Mouse (Mus musculus) stomach, embryonic 14.5 days (tissue): ENCODE measurements at regions not wholly inside any gene's neighbourhood (a gene's known extent, or its start where the extent isn't known, plus 50 kb on each side); places are given as distances from the start of the nearest gene placed in this dataset.

Experiments
- ATAC-seq: fragments of 200-750 bp; cut with Nextera tagmentation; 2 replicates; pipeline ENCODE4 v1.8.0; 2017; ENCODE audit warnings: low read depth, moderate TSS enrichment; ENCODE audit not compliant: insufficient number of reproducible peaks, insufficient read depth, low FRiP score
- H3K27ac ChIP-seq: fragments of 300-500 bp; sonication (generic); 2 replicates; pipeline ENCODE4 v1.5.1; 2014; ENCODE audit warnings: mild to moderate bottlenecking, low read length, moderate library complexity, mixed read lengths
- H3K27me3 ChIP-seq: fragments of 300-500 bp; sonication (generic); 2 replicates; pipeline ENCODE4 v1.6.1; 2014; ENCODE audit warnings: low read length, control low read depth, mixed read lengths; ENCODE audit not compliant: control insufficient read depth, insufficient read depth
- H3K36me3 ChIP-seq: fragments of 300-500 bp; sonication (generic); 2 replicates; pipeline ENCODE4 v1.6.1; 2014; ENCODE audit warnings: mild to moderate bottlenecking, control low read depth, low read length, moderate library complexity, mixed read lengths; ENCODE audit not compliant: control insufficient read depth, insufficient read depth
- H3K4me1 ChIP-seq: fragments of 300-500 bp; sonication (generic); 2 replicates; pipeline ENCODE4 v1.6.1; 2014; ENCODE audit warnings: low read length, control low read depth, mixed read lengths; ENCODE audit not compliant: control insufficient read depth, insufficient read depth
- H3K4me2 ChIP-seq: fragments of 300-500 bp; sonication (generic); replicated peaks from 2 replicates; pipeline ENCODE4 v1.6.1; 2014; ENCODE audit warnings: low read depth, low read length, control low read depth
- H3K4me3 ChIP-seq: fragments of 300-500 bp; sonication (generic); 2 replicates; pipeline ENCODE4 v1.5.1; 2014; ENCODE audit warnings: low read depth, low read length, control low read depth
- H3K9ac ChIP-seq: fragments of 300-500 bp; sonication (generic); replicated peaks from 2 replicates; pipeline ENCODE4 v1.6.1; 2014; ENCODE audit warnings: low read depth, mild to moderate bottlenecking, control low read depth, low read length, moderate library complexity, mixed read lengths
- H3K9me3 ChIP-seq: fragments of 300-500 bp; sonication (generic); 2 replicates; pipeline ENCODE4 v1.6.1; 2016; ENCODE audit warnings: low read depth, low read length, control low read depth; ENCODE audit not compliant: control insufficient read depth
- WGBS: fragments of 180-500 bp; shearing (Covaris S2); extraction: QIAGEN DNeasy Blood & Tissue Kit; methylation state at CpG from one replicate; pipeline ENCODE4 v1.1.7; 2014; 5-methylcytosine and 5-hydroxymethylcytosine counted together

DNA sequence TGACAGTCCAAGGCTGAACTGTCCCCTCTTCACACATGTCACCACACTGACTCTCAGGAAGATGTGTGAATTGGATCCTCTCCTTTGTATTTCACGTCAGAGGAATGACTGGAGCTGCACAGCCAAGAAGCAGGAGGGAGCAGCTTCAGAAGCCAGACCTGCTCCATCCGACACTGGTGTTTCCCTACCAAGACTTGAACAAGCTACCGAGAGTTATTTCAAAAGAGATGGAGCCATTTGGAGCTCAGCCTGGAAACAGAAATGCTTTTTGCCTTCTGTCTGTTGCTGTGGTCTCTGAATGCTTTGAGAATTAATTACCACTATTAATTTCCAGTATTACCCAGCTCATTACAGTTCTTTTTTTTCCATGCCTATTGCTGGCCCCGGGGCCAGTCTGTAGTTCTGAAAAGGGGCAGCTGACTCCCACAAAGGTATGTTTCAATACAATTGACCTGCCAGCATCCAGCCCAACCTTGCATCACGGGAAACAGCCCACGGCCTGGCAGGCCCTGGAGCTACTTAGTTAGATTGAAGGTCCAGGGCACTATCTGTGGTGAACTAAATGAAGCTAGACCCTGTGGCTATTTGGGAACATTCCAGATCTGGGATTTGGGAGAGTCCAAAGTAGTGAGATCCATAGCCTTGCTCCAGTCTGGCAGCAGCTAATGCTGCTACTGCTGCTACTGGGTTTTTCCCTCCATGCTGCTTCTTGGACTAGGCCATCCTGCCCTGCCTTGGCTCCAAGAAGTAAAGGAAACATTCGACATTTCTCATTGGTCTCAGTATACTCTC lies 73.1 kb upstream of the Rasgrf1 start:
- 85% methylated on average over 7 of the region's 7 CpGs for WGBS

DNA sequence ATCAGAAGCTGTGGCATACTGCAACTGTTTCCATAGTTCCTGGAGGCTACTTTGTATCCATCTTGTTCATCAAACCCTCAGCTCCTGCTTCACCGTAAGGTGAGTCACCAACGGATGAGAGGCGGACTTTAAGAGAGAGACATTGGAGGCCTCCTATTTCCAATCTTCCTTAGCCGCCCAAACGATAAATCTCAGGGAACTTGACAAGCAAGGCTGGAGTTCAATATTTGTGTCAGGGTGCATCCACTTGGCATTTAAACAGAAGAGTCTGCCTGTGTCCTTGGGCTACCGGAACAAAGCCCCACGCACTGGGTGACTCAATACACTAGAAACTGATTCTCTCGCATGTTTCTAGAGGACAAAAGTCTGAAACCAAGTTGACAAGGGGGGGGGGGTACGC lies 76.1 kb upstream of the Rasgrf1 start:
- H3K27me3 ChIP-seq = no peaks in the 10 kb centered on the region
- no peaks in the 10 kb centered on the region for H3K4me1 ChIP-seq
- H3K27ac ChIP-seq = no peak overlapping the region
- no peak overlapping the region for H3K4me2 ChIP-seq
- no peaks in the 10 kb centered on the region for H3K9me3 ChIP-seq
- WGBS = 79% methylated on average over 9 of the region's 9 CpGs
- H3K9ac ChIP-seq = no peak overlapping the region
- no peaks in the 10 kb centered on the region for H3K36me3 ChIP-seq
- H3K4me3 ChIP-seq = no peak overlapping the region
- ATAC-seq = no peak

More for the DNA sequence above, 73.1 kb upstream of the Rasgrf1 start:
- Histone ChIP-seq H3K4me2 (no peak overlapping the region), H3K36me3 (no peaks in the 10 kb centered on the region), H3K9ac (no peak overlapping the region), H3K27ac (no peak overlapping the region), H3K4me1 (no peaks in the 10 kb centered on the region), H3K9me3 (no peaks in the 10 kb centered on the region), H3K27me3 (no peaks in the 10 kb centered on the region), H3K4me3 (no peak overlapping the region)
- ATAC-seq = no peak

DNA sequence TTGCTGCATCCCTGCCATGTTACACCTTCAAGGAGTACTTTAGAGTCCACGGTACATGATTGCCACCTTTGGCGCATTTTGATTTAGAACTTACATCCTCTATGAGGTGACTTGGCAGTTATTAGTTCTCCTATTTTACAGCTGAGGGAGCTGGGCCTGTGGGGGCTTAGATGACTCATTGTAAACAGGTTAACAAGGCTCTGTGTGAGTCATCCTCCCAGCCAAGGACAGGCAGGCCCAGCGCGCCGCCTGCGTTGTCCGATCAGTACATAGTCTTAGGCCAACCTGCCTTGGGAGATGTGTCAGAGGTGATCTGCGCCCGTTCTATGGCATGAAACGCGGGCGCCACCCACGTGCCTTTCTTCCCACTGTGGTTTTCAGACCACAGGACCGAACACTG lies 77.9 kb upstream of the Rasgrf1 start:
- no peak overlapping the region for H3K4me3 ChIP-seq
- no peaks in the 10 kb centered on the region for H3K4me1 ChIP-seq
- no peak overlapping the region for H3K9ac ChIP-seq
- no peaks in the 10 kb centered on the region for H3K36me3 ChIP-seq
- no peaks in the 10 kb centered on the region for H3K9me3 ChIP-seq
- 90% methylated on average over 14 of the region's 14 CpGs for WGBS
- no peak overlapping the region for H3K27ac ChIP-seq
- no peak overlapping the region for H3K4me2 ChIP-seq
- H3K27me3 ChIP-seq = no peaks in the 10 kb centered on the region
- ATAC-seq = no peak

DNA sequence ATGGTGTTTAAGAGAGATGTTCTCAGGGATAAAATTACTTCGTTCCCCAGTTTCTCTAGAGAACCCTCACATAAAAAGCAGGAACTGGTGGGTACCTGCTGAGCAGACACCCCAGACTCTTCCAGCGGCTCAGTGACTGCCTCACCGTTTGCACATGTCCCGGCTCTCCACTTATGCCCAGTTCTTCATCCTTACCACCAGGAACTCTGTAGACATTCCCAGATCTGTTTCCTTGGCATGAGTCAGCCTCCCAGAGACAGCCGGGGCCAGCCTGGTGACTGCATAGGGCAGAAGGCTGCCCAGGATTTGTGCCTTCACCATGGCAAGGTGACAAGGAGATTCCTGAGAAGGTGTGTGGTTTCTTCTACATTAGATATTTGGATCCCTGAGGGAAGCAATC lies 81.6 kb upstream of the Rasgrf1 start:
- no peak for ATAC-seq
- H3K36me3 ChIP-seq = no peaks in the 10 kb centered on the region
- 79% methylated on average over 5 of the region's 5 CpGs for WGBS
- no peaks in the 10 kb centered on the region for H3K4me1 ChIP-seq
- no peak overlapping the region for H3K27ac ChIP-seq
- H3K9me3 ChIP-seq = no peaks in the 10 kb centered on the region
- no peaks in the 10 kb centered on the region for H3K27me3 ChIP-seq
- no peak overlapping the region for H3K9ac ChIP-seq
- H3K4me2 ChIP-seq = no peak overlapping the region
- H3K4me3 ChIP-seq = no peak overlapping the region

DNA sequence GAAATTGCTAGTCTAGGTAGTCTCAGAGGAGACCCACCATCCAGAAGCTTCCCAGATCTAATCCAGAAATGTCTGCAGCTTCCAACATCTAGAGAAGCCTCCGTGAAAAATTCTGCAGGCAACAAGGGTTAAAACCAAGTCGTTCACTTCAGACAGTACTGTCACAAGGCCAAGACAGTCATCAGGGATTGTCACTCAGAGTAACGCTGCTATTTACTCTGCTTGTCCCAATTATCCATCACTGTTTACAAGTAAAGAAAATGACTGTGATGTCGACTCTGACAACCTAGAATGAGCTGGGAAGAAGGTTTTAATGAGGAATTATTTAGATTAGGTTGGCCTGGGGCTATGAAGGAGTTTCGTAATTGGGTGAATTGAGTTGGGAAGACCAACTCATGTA lies 82.1 kb upstream of the Rasgrf1 start:
- H3K9me3 ChIP-seq = no peaks in the 10 kb centered on the region
- no peak overlapping the region; the same call in 1 of the 2 replicates for H3K4me2 ChIP-seq
- H3K9ac ChIP-seq = no peak overlapping the region
- H3K27ac ChIP-seq = no peak overlapping the region
- H3K4me1 ChIP-seq = no peaks in the 10 kb centered on the region
- ATAC-seq = peak; percentile 19; the same call in 1 of the 2 replicates
- WGBS = 51% methylated on average over 5 of the region's 5 CpGs
- H3K36me3 ChIP-seq = no peaks in the 10 kb centered on the region
- no peaks in the 10 kb centered on the region for H3K27me3 ChIP-seq
- H3K4me3 ChIP-seq = no peak overlapping the region

DNA sequence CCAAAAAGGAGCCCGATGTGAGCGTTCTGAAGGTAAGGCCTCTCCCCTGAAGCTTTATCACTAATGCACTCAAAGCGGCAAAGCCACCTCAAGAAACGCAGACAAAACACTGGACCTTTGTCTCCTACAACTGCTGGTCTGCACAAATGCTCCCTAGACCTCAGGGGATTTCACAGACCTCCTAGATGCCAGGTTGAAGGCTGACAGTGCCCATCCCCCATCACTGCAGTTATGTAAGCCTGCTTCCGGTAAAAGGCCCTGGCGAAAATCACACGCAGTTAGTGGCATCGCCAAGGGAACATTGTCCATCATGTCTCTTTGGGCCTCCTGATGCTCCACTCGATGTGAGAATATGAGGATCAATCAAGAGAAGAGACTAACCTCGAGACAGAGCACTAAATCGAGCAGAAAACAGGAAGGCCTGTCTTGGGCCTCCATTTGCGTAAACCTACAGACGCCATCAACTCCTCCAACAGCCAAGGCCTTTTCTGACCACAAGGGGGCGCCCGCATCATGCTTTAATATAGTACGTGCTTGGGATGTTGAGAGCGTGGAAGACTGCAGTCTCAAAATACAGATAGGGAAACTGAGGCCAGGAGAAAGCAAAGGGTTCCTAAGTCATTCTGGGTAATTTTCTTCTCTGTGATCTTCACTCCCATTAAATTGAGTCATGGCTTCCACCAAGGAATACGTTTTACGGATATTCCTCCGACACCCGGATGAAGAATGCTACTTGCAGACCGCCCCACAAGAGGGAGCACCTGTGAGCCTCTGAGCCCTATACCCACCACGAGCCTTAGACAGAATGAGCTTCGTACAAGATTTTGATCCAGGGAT lies 82.8 kb upstream of the Rasgrf1 start:
- peak overlapping the region; percentile 31 for H3K4me2 ChIP-seq
- H3K27ac ChIP-seq = no peak overlapping the region
- WGBS = 36% methylated on average over 24 of the region's 24 CpGs
- no peak overlapping the region for H3K4me3 ChIP-seq
- no peaks in the 10 kb centered on the region for H3K4me1 ChIP-seq
- no peaks in the 10 kb centered on the region for H3K36me3 ChIP-seq
- no peaks in the 10 kb centered on the region for H3K27me3 ChIP-seq
- no peaks in the 10 kb centered on the region for H3K9me3 ChIP-seq
- H3K9ac ChIP-seq = no peak overlapping the region
- ATAC-seq = peak; percentile 74; the same call in 1 of the 2 replicates

DNA sequence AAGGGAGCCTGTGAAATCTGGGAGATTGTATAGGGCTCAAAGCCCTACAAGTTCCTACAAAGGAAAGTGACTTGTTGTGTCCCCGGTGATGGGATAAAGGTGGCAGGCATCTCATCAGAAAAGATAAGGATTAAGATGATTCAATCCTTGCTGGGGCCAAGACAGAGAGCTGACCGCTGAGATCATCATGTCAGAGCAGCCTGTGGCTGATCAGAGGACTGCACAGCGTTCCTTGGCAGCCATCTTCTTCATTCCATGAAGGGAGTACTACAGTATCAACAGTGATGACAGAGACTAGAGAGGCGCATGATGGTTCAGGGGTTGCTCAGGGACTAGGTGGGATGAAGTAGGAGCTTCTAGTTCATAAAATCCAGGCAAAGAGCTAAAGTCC lies 83.6 kb upstream of the Ankrd34c start:
- 88% methylated on average over 4 of the region's 4 CpGs for WGBS
- Histone ChIP-seq H3K36me3 (no peaks in the 10 kb centered on the region), H3K9ac (no peak overlapping the region), H3K27ac (no peak overlapping the region), H3K4me3 (no peak overlapping the region), H3K27me3 (no peaks in the 10 kb centered on the region), H3K9me3 (no peaks in the 10 kb centered on the region), H3K4me1 (no peaks in the 10 kb centered on the region), H3K4me2 (no peak overlapping the region)
- no peak for ATAC-seq

DNA sequence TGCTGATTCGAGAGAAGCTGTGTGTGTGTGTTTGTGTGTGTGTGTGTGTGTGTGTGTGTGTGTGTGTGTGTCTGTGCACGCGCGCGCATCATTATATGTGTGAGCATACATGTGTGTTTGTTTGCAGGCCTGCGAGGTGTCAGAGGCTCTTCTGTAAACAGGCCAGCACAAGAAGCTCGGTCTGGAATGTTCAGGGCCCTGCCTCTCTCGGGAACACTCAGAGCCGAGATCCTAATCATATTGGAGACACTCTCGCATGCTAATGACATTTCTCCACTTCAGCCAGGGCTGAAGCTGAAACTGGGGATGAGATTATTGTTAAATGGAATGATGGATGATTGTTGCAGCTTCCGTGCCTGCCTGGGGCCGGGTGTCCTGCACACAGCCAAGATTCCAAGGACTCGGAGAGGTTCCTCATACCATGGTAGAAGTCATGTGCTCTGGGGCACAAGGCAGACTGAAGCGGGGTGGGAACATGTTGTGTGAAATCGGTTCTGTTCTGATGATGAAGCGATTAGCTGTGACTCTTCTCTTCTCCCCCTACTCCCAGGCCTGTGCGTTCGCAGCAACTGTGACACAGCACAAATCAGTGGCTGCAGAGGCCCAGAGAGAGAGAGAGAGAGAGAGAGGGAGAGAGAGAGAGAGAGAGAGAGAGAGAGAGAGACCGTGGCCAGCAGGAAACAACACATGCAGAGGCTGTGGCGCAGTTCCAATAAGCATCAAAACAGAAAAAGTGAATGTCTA lies 83.0 kb upstream of the Ankrd34c start:
- 50% methylated on average over 20 of the region's 20 CpGs for WGBS
- no peaks in the 10 kb centered on the region for H3K36me3 ChIP-seq
- no peak overlapping the region for H3K4me2 ChIP-seq
- H3K9me3 ChIP-seq = no peaks in the 10 kb centered on the region
- H3K4me3 ChIP-seq = no peak overlapping the region
- no peaks in the 10 kb centered on the region for H3K4me1 ChIP-seq
- no peak overlapping the region for H3K9ac ChIP-seq
- H3K27ac ChIP-seq = no peak overlapping the region
- H3K27me3 ChIP-seq = no peaks in the 10 kb centered on the region
- ATAC-seq = peak; percentile 23; the same call in 1 of the 2 replicates
